Mouse (Mus musculus) C2C12 (cell line): ENCODE data around the gene Rad51b.

Experiments
- CTCF ChIP-seq: IDR thresholded peaks from one replicate; pipeline ENCODE4 v1.5.1; 2011; ENCODE audit not compliant: control insufficient read depth, insufficient read depth, insufficient read length
- MYOG ChIP-seq: IDR thresholded peaks from one replicate; pipeline ENCODE4 v1.6.1; 2011; ENCODE audit not compliant: control insufficient read depth, insufficient read length; ENCODE audit errors: extremely low read depth
- USF1 ChIP-seq: IDR thresholded peaks from one replicate; pipeline ENCODE4 v1.6.1; 2011; ENCODE audit warnings: low read depth, mild to moderate bottlenecking, control low read depth, moderate library complexity

GRCm38 (mm10) chr12:79317339-79317738 is 20.3 kb downstream of the Rad51b start:
- TF ChIP-seq MYOG: no peak
- no peak for TF ChIP-seq CTCF
- TF ChIP-seq USF1: no peak
